Mouse (Mus musculus): ENCODE results near the gene Gm49318. TPM values are rescaled to one million over a fixed set of nuclear protein-coding genes. Genes with fewer than 3 reads are reported as not detected.

Gene Gm49318
- polyA plus RNA-seq (2012; rRNA removed) (not detected in 2 replicates), polyA plus RNA-seq (2014; fragmentation: Nextera tagmentation; extraction: Ambion mirVana) (not detected in 2 replicates)

DNA sequence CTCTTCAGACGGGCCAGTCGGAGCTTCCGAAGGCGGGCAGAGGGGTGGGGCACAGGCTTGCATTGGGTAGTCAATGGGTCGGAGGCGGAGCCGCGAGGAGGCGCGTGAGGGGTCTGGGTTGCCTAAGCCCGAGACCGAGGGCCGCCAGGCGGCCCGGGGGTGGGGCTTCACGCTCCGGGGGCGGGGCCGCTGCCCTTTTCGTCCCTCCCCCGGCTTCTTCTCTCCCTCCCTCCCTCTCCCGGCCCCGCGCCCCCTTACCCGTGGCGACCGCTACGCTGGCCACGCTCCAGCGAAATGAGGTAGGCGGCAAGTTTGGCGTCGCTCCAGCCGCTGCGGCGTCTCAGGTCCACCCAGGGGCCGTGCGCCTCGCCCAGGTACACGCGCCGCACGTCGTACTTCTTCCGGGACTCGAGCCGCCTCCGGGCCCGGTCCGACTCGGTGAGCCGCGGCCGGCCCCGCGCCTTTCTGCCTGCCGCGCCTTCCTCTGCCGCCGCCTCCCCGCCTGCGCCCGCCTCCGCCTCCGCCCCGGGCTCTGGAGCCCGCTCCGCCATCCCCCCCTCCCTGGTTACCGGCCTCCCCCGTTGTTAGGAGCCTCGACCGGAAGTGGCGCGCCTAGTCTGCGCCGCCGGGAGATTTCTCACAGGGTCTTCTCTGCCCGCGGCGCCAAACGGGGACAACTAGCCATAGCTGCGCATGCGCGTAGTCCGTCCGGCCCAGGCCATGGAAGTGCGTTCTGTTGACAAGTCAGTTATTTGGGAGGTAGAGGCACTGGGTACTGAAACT is at the start of gene Gm49318, which contains the start of gene Zfp653:
Gene Gm49318 (minus strand): TSS at position 469 of the 783 bp plus-strand sequence.
Gene Zfp653 (minus strand): TSS at position 586 of the 783 bp plus-strand sequence.
- Histone ChIP-seq H3K4me1 (replicated peaks; ENCODE audit: control insufficient read depth in 2 of 2, insufficient read depth in 2 of 2, low read length in 1 of 2) (peaks cover 0 to 6% of the 10 kb centered on the region in 2 experiments; a peak in 2 of 4 replicates), H3K9me3 (ENCODE audit: control insufficient read depth, low read length) (no peaks in the 10 kb centered on the region), H3K36me3 (replicated peaks; ENCODE audit: control insufficient read depth, insufficient read depth, low read depth) (no peaks in the 10 kb centered on the region; the same call in 1 of the 2 replicates), H3K27ac (peak within 1 kb of the TSS; percentile 69), H3K4me2 (ENCODE audit: low read depth) (peak within 1 kb of the TSS; percentile 73), H3K27me3 (ENCODE audit: control insufficient read depth, insufficient read depth, low read length) (no peaks in the 10 kb centered on the region), H3K9ac (replicated peaks) (peak within 1 kb of the TSS; percentile 75), H3K4me3 (ENCODE audit: insufficient read depth in 1 of 2, low read depth in 2 of 2, low read length in 2 of 2) (peak within 1 kb of the TSS; percentile 75 to 87)
- peak; percentile 28; the same call in 1 of the 2 replicates for TF ChIP-seq CTCF (IDR thresholded peaks at IDR 0.05; ENCODE audit: low read depth)
- peak; percentile 36 for TF ChIP-seq EP300 (IDR thresholded peaks at IDR 0.05; ENCODE audit: low read depth)
- ATAC-seq (ENCODE audit: insufficient read depth) (peak; percentile 94), DNase-seq (ENCODE audit: low read depth in 3 of 3, low spot score in 3 of 3) (peak; percentile 90 to 91 (median 90))
- WGBS (ENCODE audit: insufficient replicate concordance), result 1% methylated on average over 74 of the region's 87 CpGs

- Histone ChIP-seq H3K9ac (replicated peaks) (no peak overlapping the region), H3K4me3 (ENCODE audit: insufficient read depth in 1 of 2, low read depth in 2 of 2, low read length in 2 of 2) (no peak overlapping the region), H3K9me3 (ENCODE audit: control insufficient read depth, low read length) (no peaks in the 10 kb centered on the region), H3K27ac (no peak overlapping the region), H3K4me1 (replicated peaks; ENCODE audit: control insufficient read depth in 2 of 2, insufficient read depth in 2 of 2, low read length in 1 of 2) (peaks cover 35 to 51% of the 10 kb centered on the region in 2 experiments), H3K4me2 (ENCODE audit: low read depth) (no peak overlapping the region), H3K27me3 (ENCODE audit: control insufficient read depth, insufficient read depth, low read length) (no peaks in the 10 kb centered on the region), H3K36me3 (replicated peaks; ENCODE audit: control insufficient read depth, insufficient read depth, low read depth) (no peaks in the 10 kb centered on the region)
- 77% methylated on average over 4 of the region's 4 CpGs for WGBS (ENCODE audit: insufficient replicate concordance)
- ATAC-seq (ENCODE audit: insufficient read depth), result no peak
- DNase-seq (ENCODE audit: low read depth in 3 of 3, low spot score in 3 of 3), result no peak
- TF ChIP-seq CTCF (IDR thresholded peaks at IDR 0.05; ENCODE audit: low read depth) (no peak), EP300 (IDR thresholded peaks at IDR 0.05; ENCODE audit: low read depth) (no peak)
These were observed 48.5 kb upstream of the Gm49318 start for GRCm38 (mm10) chr9:22119543-22119942.

DNA sequence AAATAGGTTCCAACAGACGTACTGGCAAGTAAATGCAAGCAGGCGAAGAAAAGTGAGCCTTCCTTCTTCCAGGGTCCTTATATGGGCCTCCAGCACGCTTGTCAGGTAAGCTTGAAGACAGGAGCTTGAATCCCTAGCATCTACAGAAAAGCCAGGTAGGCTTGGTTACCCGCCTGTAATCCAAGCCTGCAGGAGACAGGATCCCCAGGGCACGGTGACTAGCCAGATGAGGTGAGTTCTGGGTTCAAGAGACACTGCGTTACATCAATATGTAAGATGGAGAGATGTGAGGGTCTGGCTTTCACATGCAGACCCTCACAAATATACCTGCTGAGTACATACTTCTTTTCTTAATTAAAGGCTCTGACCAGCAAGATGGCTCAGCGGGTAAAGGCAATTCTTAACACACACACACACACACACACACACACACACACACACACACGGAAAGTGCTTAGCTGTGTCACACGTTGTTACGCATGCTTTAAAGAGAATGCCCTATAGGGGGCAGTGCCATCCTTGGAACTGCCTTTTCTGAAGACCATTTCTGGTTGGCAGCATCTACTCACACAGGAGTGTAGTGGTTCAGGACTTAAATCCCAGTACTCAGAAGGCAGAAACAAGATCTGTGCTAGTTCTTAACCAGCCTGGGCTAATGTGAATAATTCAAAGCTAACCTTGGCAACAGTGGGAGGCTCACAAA is 46.8 kb upstream of the Gm49318 start:
- peak overlapping the region in 1 of 2 experiments; percentile 90; a peak in 2 of 4 replicates for H3K4me3 ChIP-seq (ENCODE audit: insufficient read depth in 1 of 2, low read depth in 2 of 2, low read length in 2 of 2)
- no peak overlapping the region for H3K9ac ChIP-seq (replicated peaks)
- peaks cover 10% of the 10 kb centered on the region for H3K36me3 ChIP-seq (replicated peaks; ENCODE audit: control insufficient read depth, insufficient read depth, low read depth)
- peak; percentile 11; the same call in 1 of the 2 replicates for ATAC-seq (ENCODE audit: insufficient read depth)
- H3K4me1 ChIP-seq (replicated peaks; ENCODE audit: control insufficient read depth in 2 of 2, insufficient read depth in 2 of 2, low read length in 1 of 2), result peaks cover 26 to 44% of the 10 kb centered on the region in 2 experiments
- no peak for TF ChIP-seq EP300 (IDR thresholded peaks at IDR 0.05; ENCODE audit: low read depth)
- peak; percentile 91 for TF ChIP-seq CTCF (IDR thresholded peaks at IDR 0.05; ENCODE audit: low read depth)
- no peaks in the 10 kb centered on the region for H3K27me3 ChIP-seq (ENCODE audit: control insufficient read depth, insufficient read depth, low read length)
- DNase-seq (ENCODE audit: low read depth in 3 of 3, low spot score in 3 of 3), result peak; percentile 71 to 76 (median 72)
- no peaks in the 10 kb centered on the region for H3K9me3 ChIP-seq (ENCODE audit: control insufficient read depth, low read length)
- WGBS (ENCODE audit: insufficient replicate concordance), result 28% methylated on average over 10 of the region's 10 CpGs
- peak overlapping the region; percentile 78 for H3K4me2 ChIP-seq (ENCODE audit: low read depth)
- H3K27ac ChIP-seq, result no peak overlapping the region

GRCm38 (mm10) chr9:22116740-22117426 is 45.8 kb upstream of the Gm49318 start, which contains the start of gene Elof1:
Gene Elof1 (minus strand): TSS chr9:22117172.
- H3K27ac ChIP-seq, result peak within 1 kb of the TSS; percentile 69
- peaks cover 19% of the 10 kb centered on the region for H3K36me3 ChIP-seq (replicated peaks; ENCODE audit: control insufficient read depth, insufficient read depth, low read depth)
- H3K9ac ChIP-seq (replicated peaks), result peak within 1 kb of the TSS; percentile 82
- no peaks in the 10 kb centered on the region for H3K27me3 ChIP-seq (ENCODE audit: control insufficient read depth, insufficient read depth, low read length)
- H3K4me2 ChIP-seq (ENCODE audit: low read depth), result peak within 1 kb of the TSS; percentile 78
- H3K4me3 ChIP-seq (ENCODE audit: insufficient read depth in 1 of 2, low read depth in 2 of 2, low read length in 2 of 2), result peak within 1 kb of the TSS; percentile 67 to 90
- no peaks in the 10 kb centered on the region for H3K9me3 ChIP-seq (ENCODE audit: control insufficient read depth, low read length)
- H3K4me1 ChIP-seq (replicated peaks; ENCODE audit: control insufficient read depth in 2 of 2, insufficient read depth in 2 of 2, low read length in 1 of 2), result peaks cover 15 to 34% of the 10 kb centered on the region in 2 experiments
- peak; percentile 22; the same call in 1 of the 2 replicates for TF ChIP-seq EP300 (IDR thresholded peaks at IDR 0.05; ENCODE audit: low read depth)
- no peak for TF ChIP-seq CTCF (IDR thresholded peaks at IDR 0.05; ENCODE audit: low read depth)
- whole genome bisulfite sequencing (ENCODE audit: insufficient replicate concordance), result under 1% methylated on average over 52 of the region's 52 CpGs
- peak; percentile 87 for ATAC-seq (ENCODE audit: insufficient read depth)
- DNase-seq (ENCODE audit: low read depth in 3 of 3, low spot score in 3 of 3), result peak; percentile 95 to 96 (median 96)
